Mouse (Mus musculus) hindbrain, embryonic 10.5 days (tissue): ENCODE measurements at regions not wholly inside any gene's neighbourhood (a gene's known extent, or its start where the extent isn't known, plus 50 kb on each side); places are given as distances from the start of the nearest gene placed in this dataset.

Experiments
- DNase-seq: peaks from one replicate; pipeline ENCODE4 v3.0.0-alpha.2; 2017; ENCODE audit warnings: low spot score
- H3K27ac ChIP-seq: fragments of 300-500 bp; sonication (generic); 2 replicates; pipeline ENCODE4 v1.5.1; 2016; ENCODE audit warnings: mild to moderate bottlenecking, moderate library complexity
- H3K27me3 ChIP-seq: fragments of 300-500 bp; sonication (generic); 2 replicates; pipeline ENCODE4 v1.6.1; 2016; ENCODE audit warnings: mild to moderate bottlenecking; ENCODE audit not compliant: poor library complexity, insufficient read depth, severe bottlenecking
- H3K36me3 ChIP-seq: fragments of 300-500 bp; sonication (generic); 2 replicates; pipeline ENCODE4 v1.6.1; 2016; ENCODE audit warnings: mild to moderate bottlenecking, moderate library complexity
- H3K4me1 ChIP-seq: fragments of 300-500 bp; sonication (generic); replicated peaks from 2 replicates; pipeline ENCODE4 v1.6.1; 2016; ENCODE audit warnings: mild to moderate bottlenecking
- H3K4me3 ChIP-seq: fragments of 300-500 bp; sonication (generic); 2 replicates; pipeline ENCODE4 v1.5.1; 2016; ENCODE audit warnings: mild to moderate bottlenecking, moderate library complexity
- H3K9me3 ChIP-seq: fragments of 300-500 bp; sonication (generic); 2 replicates; pipeline ENCODE4 v1.6.1; 2016; ENCODE audit warnings: mild to moderate bottlenecking, moderate library complexity
- WGBS: fragments of 180-500 bp; shearing (Covaris S2); methylation state at CpG from one replicate; pipeline ENCODE4 v1.1.7; 2016; 5-methylcytosine and 5-hydroxymethylcytosine counted together

GRCm38 (mm10) chr5:73765466-73765865 lies 114.3 kb downstream of the Spata18 start:
- Histone ChIP-seq H3K4me3 (no peak overlapping the region), H3K36me3 (no peaks in the 10 kb centered on the region), H3K9me3 (no peaks in the 10 kb centered on the region), H3K27me3 (no peaks in the 10 kb centered on the region), H3K4me1 (peaks cover 7% of the 10 kb centered on the region; the same call in 1 of the 2 replicates), H3K27ac (no peak overlapping the region)
- no peak for DNase-seq
- WGBS: 91% methylated on average over 7 of the region's 7 CpGs

- Histone ChIP-seq H3K4me3 (no peak overlapping the region), H3K27ac (no peak overlapping the region), H3K9me3 (peaks cover 9% of the 10 kb centered on the region; the same call in 1 of the 2 replicates), H3K4me1 (no peaks in the 10 kb centered on the region), H3K27me3 (no peaks in the 10 kb centered on the region), H3K36me3 (no peaks in the 10 kb centered on the region)
- WGBS: 73% methylated on average over 3 of the region's 3 CpGs
- DNase-seq: no peak
These were observed 117.1 kb downstream of the Spata18 start for GRCm38 (mm10) chr5:73768253-73768652.

DNA sequence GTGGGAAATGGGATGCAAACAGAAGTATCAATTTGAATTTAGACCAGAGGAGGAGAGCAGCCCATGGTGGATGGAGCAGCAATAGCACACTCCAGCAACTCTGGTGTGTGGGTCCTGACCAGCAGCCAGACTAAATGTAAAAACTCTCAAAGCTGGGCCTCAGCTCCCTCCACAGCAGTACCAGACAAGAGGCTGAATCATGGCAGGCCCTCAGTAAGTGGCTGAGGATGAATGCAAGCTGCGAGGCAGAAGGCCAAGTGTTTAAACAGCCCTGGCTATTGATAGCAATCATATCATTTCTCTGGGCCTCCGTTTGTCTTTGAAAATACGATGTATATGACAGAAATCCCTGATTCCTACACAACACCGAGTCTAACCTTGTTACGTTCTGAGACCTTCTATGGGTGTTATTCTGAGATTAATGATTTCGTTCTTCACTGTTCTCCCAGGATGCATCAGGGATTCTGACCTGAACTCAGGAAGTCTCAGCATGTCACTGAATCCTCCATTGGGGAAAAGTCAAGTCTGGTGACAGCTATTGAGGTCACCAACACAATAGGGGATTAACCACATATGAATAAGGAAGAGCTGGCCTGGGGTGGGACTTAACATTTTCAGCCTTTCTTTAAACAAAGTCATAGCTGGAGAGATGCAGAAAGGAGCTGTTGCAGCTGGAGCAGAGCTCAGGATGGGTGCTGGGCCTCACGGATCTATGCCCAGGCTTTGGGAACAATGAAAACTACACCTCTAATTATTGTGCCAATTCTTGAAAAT lies 124.8 kb downstream of the Spata18 start:
- Histone ChIP-seq H3K4me3 (no peak overlapping the region), H3K27me3 (no peaks in the 10 kb centered on the region), H3K36me3 (no peaks in the 10 kb centered on the region), H3K4me1 (no peaks in the 10 kb centered on the region; the same call in 1 of the 2 replicates), H3K9me3 (peaks cover 12% of the 10 kb centered on the region; the same call in 1 of the 2 replicates), H3K27ac (no peak overlapping the region)
- DNase-seq: no peak
- WGBS: 76% methylated on average over 7 of the region's 7 CpGs

- peaks cover 11% of the 10 kb centered on the region; the same call in 1 of the 2 replicates for H3K9me3 ChIP-seq
- no peak overlapping the region for H3K4me3 ChIP-seq
- WGBS: 92% methylated on average over 9 of the region's 9 CpGs
- no peak overlapping the region for H3K27ac ChIP-seq
- no peak for DNase-seq
- H3K4me1 ChIP-seq: peaks cover 3% of the 10 kb centered on the region
- no peaks in the 10 kb centered on the region for H3K27me3 ChIP-seq
- H3K36me3 ChIP-seq: no peaks in the 10 kb centered on the region
These were observed 126.2 kb downstream of the Spata18 start for GRCm38 (mm10) chr5:73777282-73777921.

DNA sequence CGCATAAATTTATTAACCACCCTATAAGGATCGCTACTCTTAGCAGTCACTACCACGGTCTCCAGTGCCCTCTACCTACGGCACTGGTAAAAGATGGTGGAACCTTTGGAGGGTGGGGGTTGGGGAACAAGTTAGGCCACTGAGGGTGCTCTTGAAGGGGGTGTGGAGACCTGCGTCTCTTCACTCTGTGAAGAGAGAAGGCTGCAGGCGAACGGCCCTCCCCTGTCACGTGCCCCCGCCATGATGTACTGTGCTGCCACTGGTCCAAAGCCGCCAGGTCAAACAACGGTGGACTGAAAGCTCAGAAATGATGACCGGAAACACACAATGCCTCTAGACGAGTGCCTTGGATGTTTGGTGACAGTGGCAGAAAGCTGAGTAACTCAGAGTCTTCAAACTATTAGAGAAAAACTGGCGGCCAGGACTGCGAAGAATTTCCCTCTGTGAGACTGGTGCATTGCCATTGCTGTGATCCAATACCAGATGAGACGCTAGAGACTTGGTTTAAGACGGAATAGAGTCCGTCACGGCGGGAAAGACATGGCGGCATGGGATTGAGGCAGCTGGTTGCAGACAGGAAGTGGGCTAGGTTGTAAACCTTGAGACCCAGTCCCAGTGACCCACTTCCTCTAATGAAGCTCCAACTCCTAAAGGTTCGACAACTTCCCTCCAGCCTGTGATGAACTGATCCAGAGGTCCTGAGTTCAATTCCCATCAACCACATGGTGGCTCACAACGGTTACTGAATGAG lies 130.2 kb downstream of the Spata18 start:
- Histone ChIP-seq H3K27ac (peak overlapping the region; percentile 29; the same call in 1 of the 2 replicates), H3K4me3 (no peak overlapping the region), H3K27me3 (no peaks in the 10 kb centered on the region), H3K36me3 (no peaks in the 10 kb centered on the region), H3K4me1 (peaks cover 12% of the 10 kb centered on the region), H3K9me3 (no peaks in the 10 kb centered on the region)
- no peak for DNase-seq
- WGBS: 95% methylated on average over 23 of the region's 23 CpGs

DNA sequence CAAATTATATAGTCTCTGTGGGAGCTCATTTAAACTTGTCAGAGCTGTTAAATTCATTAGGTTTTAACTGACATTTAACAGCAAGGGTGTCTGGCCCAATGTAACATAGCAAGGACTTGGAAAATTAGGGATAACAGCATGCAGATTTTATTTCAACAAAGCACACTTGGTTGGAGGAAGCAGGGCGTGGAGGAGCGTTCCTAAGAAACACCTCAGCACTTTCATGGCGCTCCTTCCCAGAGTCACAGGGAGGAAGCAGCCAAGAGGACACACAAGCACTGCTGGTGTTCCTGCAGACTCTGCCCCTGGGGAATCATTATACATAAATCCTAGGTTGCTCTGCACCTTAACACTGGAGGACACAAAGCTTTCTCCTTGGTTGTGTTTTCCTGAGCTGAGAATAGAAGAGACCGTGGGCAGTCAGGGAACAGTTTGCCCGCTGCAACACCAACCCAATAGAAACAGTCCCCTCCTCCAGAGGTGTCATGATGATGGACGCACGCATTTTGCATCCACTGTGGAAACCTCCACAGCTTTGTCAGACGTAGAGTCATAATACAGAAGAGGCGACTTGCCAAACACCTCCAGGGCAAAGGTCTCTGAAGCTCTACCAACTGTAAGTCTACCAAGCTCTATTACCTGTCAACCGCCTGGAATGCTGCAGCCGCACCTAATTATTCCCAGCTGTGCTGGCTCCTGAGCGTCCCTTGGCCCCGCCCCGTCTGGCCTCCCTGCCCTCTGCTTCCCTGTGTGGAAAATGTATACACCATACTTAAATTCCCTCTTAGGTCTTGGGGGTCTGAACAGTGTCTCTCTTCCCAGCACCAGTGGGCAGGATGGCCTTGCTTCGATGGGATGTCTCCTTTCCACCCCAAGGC lies 131.3 kb downstream of the Spata18 start:
- Histone ChIP-seq H3K9me3 (no peaks in the 10 kb centered on the region), H3K27me3 (no peaks in the 10 kb centered on the region), H3K4me1 (peaks cover 17% of the 10 kb centered on the region), H3K27ac (peak overlapping the region; percentile 31; the same call in 1 of the 2 replicates), H3K36me3 (no peaks in the 10 kb centered on the region), H3K4me3 (no peak overlapping the region)
- 50% methylated on average over 15 of the region's 15 CpGs for WGBS
- peak; percentile 78 for DNase-seq

- Histone ChIP-seq H3K4me3 (no peak overlapping the region), H3K4me1 (peaks cover 15% of the 10 kb centered on the region), H3K9me3 (no peaks in the 10 kb centered on the region), H3K36me3 (no peaks in the 10 kb centered on the region), H3K27ac (no peak overlapping the region), H3K27me3 (no peaks in the 10 kb centered on the region)
- peak; percentile 29 for DNase-seq
- 73% methylated on average over 5 of the region's 5 CpGs for WGBS
These were observed 136.1 kb downstream of the Spata18 start for GRCm38 (mm10) chr5:73787275-73787674.

DNA sequence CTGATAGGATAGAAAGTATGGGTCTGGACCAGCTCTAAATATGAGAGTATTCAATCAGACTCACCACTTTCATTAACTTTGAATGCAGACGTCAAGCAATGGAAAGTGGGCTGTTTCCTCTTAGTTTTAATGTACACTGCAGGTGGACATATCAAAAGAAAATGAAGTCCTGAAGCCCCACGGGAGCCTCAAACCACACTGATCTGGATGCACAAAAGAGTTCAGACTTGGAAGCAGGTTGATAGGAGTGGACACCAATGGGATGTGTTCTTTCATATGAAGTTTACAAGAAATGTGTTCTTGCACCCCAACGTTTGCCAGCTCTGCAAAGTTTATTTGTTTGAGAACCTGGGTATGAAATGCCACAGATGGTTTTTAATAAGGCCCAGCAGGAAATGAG lies 141.0 kb downstream of the Spata18 start:
- 74% methylated on average over 3 of the region's 3 CpGs for WGBS
- H3K4me3 ChIP-seq: no peak overlapping the region
- no peak for DNase-seq
- H3K27me3 ChIP-seq: no peaks in the 10 kb centered on the region
- H3K27ac ChIP-seq: no peak overlapping the region
- H3K36me3 ChIP-seq: no peaks in the 10 kb centered on the region
- H3K4me1 ChIP-seq: 0 out of 2 replicates have a peak, but pooled peaks cover under 1% of the 10 kb centered on the region
- no peaks in the 10 kb centered on the region for H3K9me3 ChIP-seq

DNA sequence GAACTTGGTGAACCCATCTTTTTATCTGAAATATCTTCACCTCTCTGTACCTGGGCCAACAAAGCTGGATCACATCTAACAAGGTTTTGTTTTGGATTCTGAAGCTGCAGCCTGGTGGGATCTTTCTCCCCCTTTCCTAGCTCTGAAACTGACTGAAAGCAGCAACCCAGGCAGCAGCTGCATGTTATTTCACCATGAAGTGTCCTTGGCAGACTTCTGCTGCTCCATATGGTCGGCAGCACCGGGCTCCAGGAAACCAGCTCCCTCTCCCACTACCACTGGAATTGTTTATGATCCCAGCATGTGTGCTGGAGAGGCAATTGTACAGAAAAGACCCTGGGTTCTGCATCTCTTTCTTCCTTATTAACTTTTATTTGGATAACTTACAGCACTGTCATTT lies 145.0 kb downstream of the Spata18 start:
- Histone ChIP-seq H3K27me3 (no peaks in the 10 kb centered on the region), H3K4me3 (no peak overlapping the region)

GRCm38 (mm10) chr5:73797980-73798379 lies 146.8 kb downstream of the Spata18 start:
- no peak overlapping the region for H3K4me3 ChIP-seq
- no peaks in the 10 kb centered on the region for H3K4me1 ChIP-seq
- no peaks in the 10 kb centered on the region for H3K36me3 ChIP-seq
- no peak overlapping the region for H3K27ac ChIP-seq
- no peaks in the 10 kb centered on the region for H3K9me3 ChIP-seq
- WGBS: 80% methylated on average over 3 of the region's 3 CpGs
- no peak for DNase-seq
- no peaks in the 10 kb centered on the region for H3K27me3 ChIP-seq

More for the DNA sequence above, 145.0 kb downstream of the Spata18 start:
- Histone ChIP-seq H3K4me1 (no peaks in the 10 kb centered on the region), H3K36me3 (no peaks in the 10 kb centered on the region), H3K27ac (no peak overlapping the region), H3K9me3 (no peaks in the 10 kb centered on the region)
- WGBS: 58% methylated on average over 2 of the region's 2 CpGs
- DNase-seq: no peak

DNA sequence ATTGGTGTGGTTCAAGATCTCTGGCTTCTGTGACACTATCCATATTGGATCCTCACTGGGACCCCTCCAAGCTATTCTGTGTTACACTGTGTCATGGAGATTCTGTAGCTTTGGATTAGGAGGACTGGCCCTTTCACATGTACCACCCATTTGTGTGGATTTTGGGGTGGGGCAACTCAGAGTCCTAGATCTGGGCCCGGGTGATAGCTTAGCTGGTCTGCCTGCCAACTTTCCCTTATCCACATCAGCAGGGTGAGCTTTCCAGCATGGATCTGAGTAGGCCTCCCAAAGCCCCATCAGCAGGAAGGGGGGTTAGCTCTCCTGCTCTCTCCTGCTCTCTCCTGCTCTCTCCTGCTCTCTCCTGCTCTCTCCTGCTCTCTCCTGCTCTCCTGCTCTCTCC lies 152.3 kb downstream of the Spata18 start:
- Histone ChIP-seq H3K36me3 (no peaks in the 10 kb centered on the region), H3K4me3 (no peak overlapping the region), H3K27me3 (no peaks in the 10 kb centered on the region), H3K27ac (no peak overlapping the region), H3K4me1 (no peaks in the 10 kb centered on the region), H3K9me3 (peaks cover 6% of the 10 kb centered on the region; the same call in 1 of the 2 replicates)
- 89% methylated on average over 1 of the region's 1 CpGs for WGBS
- DNase-seq: no peak
